Mouse (Mus musculus) CH12.LX (cell line): Measurements from ENCODE around the gene Plp2. TPM values are rescaled to one million over a fixed set of nuclear protein-coding genes. Genes with fewer than 3 reads are reported as not detected.

Experiments
- DNase-seq: peaks from one replicate; pipeline ENCODE4 v3.0.0-alpha.2; 2013; ENCODE audit errors: extremely low read depth
- H3K27ac ChIP-seq: 2 replicates; pipeline ENCODE4 v1.5.1; 2012; ENCODE audit warnings: low read depth, mild to moderate bottlenecking, control low read depth, moderate library complexity; ENCODE audit not compliant: insufficient read depth
- H3K27me3 ChIP-seq: replicated peaks from 2 replicates; pipeline ENCODE3; 2012; ENCODE audit warnings: inconsistent platforms
- H3K36me3 ChIP-seq, 2 experiments: replicated peaks in 1 of 2; 2 replicates each; pipeline versions ENCODE3 to v1.6.1; 2012; ENCODE audit warnings: inconsistent platforms in 1 of 2, low read length in 1 of 2, mild to moderate bottlenecking in 1 of 2, mixed read lengths in 1 of 2, moderate library complexity in 1 of 2; ENCODE audit not compliant: control insufficient read depth in 1 of 2, insufficient read depth in 1 of 2
- H3K4me1 ChIP-seq, 2 experiments: 2 replicates each; pipeline ENCODE4 v1.6.1; 2012; ENCODE audit warnings: inconsistent platforms in 1 of 2, moderate library complexity in 1 of 2; ENCODE audit not compliant: insufficient read depth in 2 of 2, control insufficient read depth in 1 of 2
- H3K4me2 ChIP-seq: 2 replicates; pipeline ENCODE4 v1.6.1; 2012; ENCODE audit warnings: low read depth, mild to moderate bottlenecking, control low read depth; ENCODE audit not compliant: poor library complexity, insufficient read depth, severe bottlenecking
- H3K4me3 ChIP-seq, 3 experiments: fragments of 150-350 bp in 1 of 3; sonication (generic) in 1 of 3; replicated peaks in 1 of 3; 2 replicates each; pipeline versions ENCODE3 to v1.5.1; 2011 to 2012; ENCODE audit warnings: low read depth in 2 of 3, low read length in 2 of 3, mild to moderate bottlenecking in 2 of 3, moderate library complexity in 2 of 3, control low read depth in 1 of 3, improper control_type of control experiment in 1 of 3, inconsistent platforms in 1 of 3, mixed read lengths in 1 of 3; ENCODE audit not compliant: poor library complexity in 1 of 3
- H3K79me2 ChIP-seq: replicated peaks from 2 replicates; pipeline ENCODE4 v1.6.1; 2012; ENCODE audit warnings: mild to moderate bottlenecking, moderate library complexity; ENCODE audit not compliant: control insufficient read depth, poor library complexity, insufficient read depth, severe bottlenecking; ENCODE audit errors: extremely low read depth
- H3K9ac ChIP-seq: 2 replicates; pipeline ENCODE4 v1.6.1; 2012; ENCODE audit warnings: low read depth, mild to moderate bottlenecking, control low read depth, moderate library complexity; ENCODE audit not compliant: insufficient read depth
- H3K9me3 ChIP-seq: replicated peaks from 2 replicates; pipeline ENCODE3; 2012; ENCODE audit warnings: low read length, inconsistent platforms, mixed read lengths
- CHD1 ChIP-seq: IDR thresholded peaks from 2 replicates; pipeline ENCODE4 v1.6.1; 2012; ENCODE audit warnings: low read depth, low read length, improper control_type of control experiment, inconsistent platforms
- CHD2 ChIP-seq: IDR thresholded peaks from 2 replicates; pipeline ENCODE4 v1.6.1; 2011; ENCODE audit warnings: low read length, improper control_type of control experiment
- HCFC1 ChIP-seq: IDR thresholded peaks from 2 replicates; pipeline ENCODE4 v1.6.1; 2012; ENCODE audit warnings: low read depth, mild to moderate bottlenecking, inconsistent platforms, low read length, improper control_type of control experiment
- JUN ChIP-seq: IDR thresholded peaks from 2 replicates; pipeline ENCODE4 v1.6.1; 2011; ENCODE audit warnings: low read depth, mild to moderate bottlenecking, low read length, improper control_type of control experiment, moderate library complexity; ENCODE audit not compliant: insufficient read depth
- MAZ ChIP-seq: IDR thresholded peaks from 2 replicates; pipeline ENCODE4 v1.6.1; 2012; ENCODE audit warnings: low read depth, mild to moderate bottlenecking, inconsistent platforms, low read length, improper control_type of control experiment, moderate library complexity
- MEF2A ChIP-seq: IDR thresholded peaks from 2 replicates; pipeline ENCODE4 v1.6.1; 2014; ENCODE audit warnings: low read depth, mild to moderate bottlenecking, inconsistent platforms, low read length, improper control_type of control experiment, borderline replicate concordance
- MXI1 ChIP-seq: IDR thresholded peaks from 2 replicates; pipeline ENCODE4 v1.6.1; 2011; ENCODE audit warnings: mild to moderate bottlenecking, low read depth, low read length, improper control_type of control experiment
- NRF1 ChIP-seq: IDR thresholded peaks from 2 replicates; pipeline ENCODE4 v1.6.1; 2014; ENCODE audit warnings: low read depth, mild to moderate bottlenecking, inconsistent platforms, low read length, improper control_type of control experiment, moderate library complexity
- PAX5 ChIP-seq: IDR thresholded peaks from 2 replicates; pipeline ENCODE4 v1.6.1; 2012; ENCODE audit warnings: low read length, inconsistent platforms, mixed read lengths
- POLR2AphosphoS2 ChIP-seq: IDR thresholded peaks from 2 replicates; pipeline ENCODE4 v1.6.1; 2011; ENCODE audit warnings: low read depth, low read length, improper control_type of control experiment
- RCOR1 ChIP-seq: conservative IDR thresholded peaks from 2 replicates; pipeline ENCODE4 v1.6.1; 2012; ENCODE audit warnings: low read depth, mild to moderate bottlenecking, inconsistent platforms, low read length, improper control_type of control experiment
- SIN3A ChIP-seq: IDR thresholded peaks from 2 replicates; pipeline ENCODE4 v1.6.1; 2012; ENCODE audit warnings: low read length, improper control_type of control experiment, inconsistent platforms
- USF1 ChIP-seq: IDR thresholded peaks from 2 replicates; pipeline ENCODE4 v1.6.1; 2014; ENCODE audit warnings: low read depth, mild to moderate bottlenecking, inconsistent platforms, low read length, improper control_type of control experiment
- USF2 ChIP-seq: conservative IDR thresholded peaks from 2 replicates; pipeline ENCODE4 v1.6.1; 2011; ENCODE audit warnings: low read depth, low read length, improper control_type of control experiment
- ZNF384 ChIP-seq: IDR thresholded peaks from 2 replicates; pipeline ENCODE4 v1.6.1; 2012; ENCODE audit warnings: low read depth, low read length, improper control_type of control experiment, inconsistent platforms
- dilution Hi-C: fragments of 300-500 bp; cut with MboI; formaldehyde crosslinking; loops from 2 replicates; pipeline ENCODE4 v1.14.3; 2020; ENCODE audit warnings: low sequenced_read_pairs; ENCODE audit not compliant: extremely low pct_unique_long_range_greater_than_20kb, extremely low pct_ligation_motif_present
- in situ Hi-C: fragments of 300-500 bp; cut with MboI; formaldehyde crosslinking; loops from 3 replicates; pipeline ENCODE4 v1.14.3; 2019; ENCODE audit warnings: low sequenced_read_pairs, low pct_ligation_motif_present, low pct_unique_long_range_greater_than_20kb, mixed read lengths
- polyA plus RNA-seq: library from polyadenylated mRNA; unstranded; fragments of >175 nt; gene quantifications from 2 replicates; pipeline ENCODE4 v1.2.1, GENCODE M21; 2012; ENCODE audit warnings: low read depth; ENCODE audit not compliant: insufficient read length
- total RNA-seq, 2 experiments: library from RNA; depleted of rRNA; stranded (reverse); fragments of 300-350 nt in 1 of 2; fragments of >200 nt in 1 of 2; gene quantifications; 2 replicates each; pipeline ENCODE4 v1.2.3; 2012 to 2014

Gene Plp2
- total and polyA plus RNA-seq, 3 experiments: 163 to 247 (median 173) TPM

- no peak overlapping the region for H3K4me2 ChIP-seq
- peaks cover 11% of the 10 kb centered on the region for H3K79me2 ChIP-seq
- H3K9ac ChIP-seq: no peak overlapping the region
- H3K9me3 ChIP-seq: no peaks in the 10 kb centered on the region
- no peak overlapping the region for H3K4me3 ChIP-seq
- no peak overlapping the region for H3K27ac ChIP-seq
- no peak for TF ChIP-seq POLR2AphosphoS2
- no peak for TF ChIP-seq CHD2
- dilution Hi-C loops: no loop called here
- H3K36me3 ChIP-seq: peaks cover 41 to 57% of the 10 kb centered on the region in 2 experiments
- H3K4me1 ChIP-seq: peaks cover 10 to 15% of the 10 kb centered on the region in 2 experiments
- H3K27me3 ChIP-seq: no peaks in the 10 kb centered on the region
- in situ Hi-C loops: no loop called here
- no peak for DNase-seq
These were observed 5.3 kb downstream of the Plp2 start for GRCm38 (mm10) chrX:7665739-7666502.

GRCm38 (mm10) chrX:7664791-7665190, 6.4 kb downstream of the Plp2 start:
- no peak for TF ChIP-seq JUN
- TF ChIP-seq PAX5: no peak
- TF ChIP-seq NRF1: no peak
- no peak for TF ChIP-seq CHD1
- no peak for TF ChIP-seq ZNF384
- no peak for TF ChIP-seq MEF2A
- TF ChIP-seq USF2: no peak
- TF ChIP-seq MAZ: no peak
- no peak for TF ChIP-seq MXI1
- TF ChIP-seq CHD2: no peak
- no peak for TF ChIP-seq SIN3A
- TF ChIP-seq USF1: no peak
- TF ChIP-seq RCOR1: no peak
- TF ChIP-seq HCFC1: no peak
- H3K4me3 ChIP-seq: no peak overlapping the region

More at GRCm38 (mm10) chrX:7664791-7665190, 6.4 kb downstream of the Plp2 start:
- in situ Hi-C loops (no loop called here), dilution Hi-C loops (no loop called here)
- no peaks in the 10 kb centered on the region for H3K27me3 ChIP-seq
- no peaks in the 10 kb centered on the region for H3K9me3 ChIP-seq
- H3K9ac ChIP-seq: no peak overlapping the region
- H3K4me2 ChIP-seq: no peak overlapping the region
- DNase-seq: no peak
- H3K27ac ChIP-seq: no peak overlapping the region; the same call in 1 of the 2 replicates
- H3K4me1 ChIP-seq: peaks cover 10 to 15% of the 10 kb centered on the region in 2 experiments
- H3K79me2 ChIP-seq: peaks cover 9% of the 10 kb centered on the region
- peaks cover 44 to 61% of the 10 kb centered on the region in 2 experiments for H3K36me3 ChIP-seq
